Mouse (Mus musculus): ENCODE data around the gene Rac2.

- TF ChIP-seq CTCF (conservative IDR thresholded peaks at IDR 0.05; ENCODE audit: low read length): no peak
- TF ChIP-seq POU5F1 (IDR thresholded peaks at IDR 0.05; ENCODE audit: borderline replicate concordance, low read length): no peak
- TF ChIP-seq NANOG (IDR thresholded peaks at IDR 0.05; ENCODE audit: borderline replicate concordance, low read length): no peak
These were observed 31.7 kb upstream of the Rac2 start for GRCm38 (mm10) chr15:78604255-78604654.
